In genomic region chr2:180267955-180268354, GRCm38 (mm10) we compare ENCODE assay signal across 21 mouse cellular contexts. TPM values are rescaled to one million over a fixed set of nuclear protein-coding genes. Genes with fewer than 3 reads are reported as not detected.
"Had no signal": no experiment of that assay in that cellular context is flagged by ENCODE, and none has a peak within 500 bp of the region (broad histone marks: within the 10 kb centered on the region; RNA-seq: fewer than 3 reads in every experiment).

No protein-coding gene starts in this region.

- H3K9ac ChIP-seq: lung, embryonic 14.5 days; neural tube, embryonic 13.5 days; neural tube, embryonic 15.5 days had no signal

- H3K4me2 ChIP-seq: lung, embryonic 14.5 days; neural tube, embryonic 13.5 days; neural tube, embryonic 15.5 days had no signal

- H3K27ac ChIP-seq: midbrain, embryonic 10.5 days; neural tube, embryonic 13.5 days; neural tube, embryonic 15.5 days had no signal

- H3K27me3 ChIP-seq: neural tube, embryonic 13.5 days; neural tube, embryonic 15.5 days had no signal

- ATAC-seq: midbrain, embryonic 16.5 days had no signal

- H3K9me3 ChIP-seq: midbrain, embryonic 10.5 days; neural tube, embryonic 13.5 days; neural tube, embryonic 15.5 days had no signal

- H3K4me3 ChIP-seq: midbrain, embryonic 10.5 days; myocyte; neural tube, embryonic 13.5 days; neural tube, embryonic 15.5 days had no signal

- DNase-seq: lung, adult 18-20 months; lung, embryonic 14.5 days; lung, postnatal 10 days; lung, postnatal 4 days; retina, postnatal 1 day; right cerebral cortex, adult 18-20 months; right cerebral cortex, postnatal 25 days; right cerebral cortex, postnatal 4 days; spleen, adult 18-20 months; thymus, adult 18-20 months; thymus, postnatal 14 days; thymus, postnatal 36 days had no signal

RNA-seq across cellular contexts. Expression of gene Rbbp8nl, which starts 21.7 kb away (rescaled TPM):
- total RNA-seq: megakaryocyte, adult 5-6 weeks; megakaryocyte-erythroid progenitor cell, adult 5-6 weeks had no signal
- polyA plus RNA-seq: liver, embryonic 16.5 days; midbrain, embryonic 16.5 days; myocyte; neural tube, embryonic 11.5 days; neural tube, embryonic 13.5 days; neural tube, embryonic 15.5 days had no signal
